8 mouse cellular contexts compared by ENCODE assay signal in genomic region chr5:45278571-45278970, GRCm38 (mm10).
DNase-seq lines count a peak whose midpoint lies in the region; ATAC-seq lines count a peak whose summit lies in the region.

No protein-coding gene starts in this region.

- H3K4me2 ChIP-seq in hindbrain, embryonic 16.5 days (ENCODE audit: low read length) = peak overlapping the region; percentile 76

- H3K4me3 ChIP-seq in hindbrain, embryonic 16.5 days (ENCODE audit: low read length) = no peak overlapping the region; the same call in 1 of the 2 replicates

- no peaks in the 10 kb centered on the region for H3K36me3 ChIP-seq in hindbrain, embryonic 16.5 days (ENCODE audit: control insufficient read depth, insufficient read depth, low read length)

- WGBS in hindbrain, embryonic 16.5 days = 2% methylated on average over 9 of the region's 9 CpGs

- H3K9ac ChIP-seq in hindbrain, embryonic 16.5 days (ENCODE audit: low read depth, low read length) = no peak overlapping the region

- peak; percentile 83 for DNase-seq in adrenal gland, adult 2 months
- peak; percentile 30 to 43 for DNase-seq in gastrocnemius, adult 8-10 months (ENCODE audit: low spot score in 2 of 2)
- DNase-seq in left cerebral cortex, adult 11 months (ENCODE audit: low spot score) = peak; percentile 59
- DNase-seq in lung, postnatal 25 days (ENCODE audit: low spot score) = peak; percentile 70
- peak; percentile 93 to 95 for DNase-seq in right cerebral cortex, postnatal 10 days (ENCODE audit: low spot score in 2 of 2)

- H3K27me3 ChIP-seq in hindbrain, embryonic 16.5 days (replicated peaks; ENCODE audit: control insufficient read depth, insufficient read depth, low read length) = no peaks in the 10 kb centered on the region

- no peaks in the 10 kb centered on the region for H3K9me3 ChIP-seq in hindbrain, embryonic 16.5 days (ENCODE audit: control insufficient read depth, low read length)

- H3K27ac ChIP-seq in hindbrain, embryonic 16.5 days (ENCODE audit: low read depth, low read length) = no peak overlapping the region

- no peaks in the 10 kb centered on the region for H3K4me1 ChIP-seq in hindbrain, embryonic 16.5 days (ENCODE audit: control insufficient read depth, insufficient read depth, low read depth, low read length)

- ATAC-seq in common myeloid progenitor, adult 5-6 weeks (replicated peaks; ENCODE audit: low read depth, poor library complexity, severe bottlenecking) = peak; percentile 94
- ATAC-seq in hindbrain, embryonic 16.5 days = peak; percentile 73
- ATAC-seq in inflammation-experienced regulatory T-cells, adult 6 months = no peak

Comparison
In these comparisons a context has a peak if more than half of its experiments do, and no peak if none do; other contexts are left out.
1. DNase-seq: peak in every context shown above with its lines; median percentile 94 in right cerebral cortex, postnatal 10 days; 83 in adrenal gland, adult 2 months; 70 in lung, postnatal 25 days; 59 in left cerebral cortex, adult 11 months; 36 in gastrocnemius, adult 8-10 months.